Mouse (Mus musculus): Measurements from ENCODE around the gene Gm49395. TPM values are rescaled to one million over a fixed set of nuclear protein-coding genes. Genes with fewer than 3 reads are reported as not detected.

Gm49395 gene
- polyA plus RNA-seq, 1 experiment from 2014 or later, result not detected

GRCm38 (mm10) chr13:115118195-115118594, 16.5 kb upstream of the Gm49395 start:
- 90% methylated on average over 3 of the region's 3 CpGs for WGBS (ENCODE audit: missing documents)
- H3K36me3 ChIP-seq (ENCODE audit: inconsistent target), result no peaks in the 10 kb centered on the region
- H3K79me2 ChIP-seq (ENCODE audit: inconsistent target), result no peaks in the 10 kb centered on the region
- no peak overlapping the region for H3K27ac ChIP-seq
- no peak overlapping the region for H3K4me3 ChIP-seq (ENCODE audit: inconsistent target)

- WGBS (ENCODE audit: missing documents), result 27% methylated on average over 3 of the region's 3 CpGs
- H3K4me3 ChIP-seq (ENCODE audit: inconsistent target), result no peak overlapping the region
- no peak overlapping the region for H3K27ac ChIP-seq
- no peaks in the 10 kb centered on the region for H3K79me2 ChIP-seq (ENCODE audit: inconsistent target)
- no peaks in the 10 kb centered on the region for H3K36me3 ChIP-seq (ENCODE audit: inconsistent target)
These were observed 15.4 kb upstream of the Gm49395 start for GRCm38 (mm10) chr13:115116930-115117621.

- H3K4me3 ChIP-seq (ENCODE audit: inconsistent target), result no peak overlapping the region
- no peaks in the 10 kb centered on the region for H3K36me3 ChIP-seq (ENCODE audit: inconsistent target)
- H3K27ac ChIP-seq, result no peak overlapping the region
- H3K79me2 ChIP-seq (ENCODE audit: inconsistent target), result no peaks in the 10 kb centered on the region
- 100% methylated on average over 4 of the region's 4 CpGs for WGBS (ENCODE audit: missing documents)
These were observed 7.9 kb upstream of the Gm49395 start for GRCm38 (mm10) chr13:115109628-115110027.

- Histone ChIP-seq H3K4me3 (ENCODE audit: inconsistent target) (no peak overlapping the region), H3K79me2 (ENCODE audit: inconsistent target) (no peaks in the 10 kb centered on the region), H3K27ac (no peak overlapping the region), H3K36me3 (ENCODE audit: inconsistent target) (no peaks in the 10 kb centered on the region)
- 66% methylated on average over 8 of the region's 8 CpGs for WGBS (ENCODE audit: missing documents)
These were observed 5.7 kb upstream of the Gm49395 start for GRCm38 (mm10) chr13:115107436-115107835.

GRCm38 (mm10) chr13:115106183-115106582, 4.5 kb upstream of the Gm49395 start:
- no peaks in the 10 kb centered on the region for H3K79me2 ChIP-seq (ENCODE audit: inconsistent target)
- H3K27ac ChIP-seq, result no peak overlapping the region
- H3K36me3 ChIP-seq (ENCODE audit: inconsistent target), result no peaks in the 10 kb centered on the region
- H3K4me3 ChIP-seq (ENCODE audit: inconsistent target), result no peak overlapping the region
- WGBS (ENCODE audit: missing documents), result 50% methylated on average over 10 of the region's 10 CpGs

- no peaks in the 10 kb centered on the region for H3K36me3 ChIP-seq (ENCODE audit: inconsistent target)
- no peak overlapping the region for H3K4me3 ChIP-seq (ENCODE audit: inconsistent target)
- H3K79me2 ChIP-seq (ENCODE audit: inconsistent target), result no peaks in the 10 kb centered on the region; the same call in 1 of the 2 replicates
- WGBS (ENCODE audit: missing documents), result 89% methylated on average over 2 of the region's 2 CpGs
- H3K27ac ChIP-seq, result no peak overlapping the region
These were observed 1.0 kb upstream of the Gm49395 start for GRCm38 (mm10) chr13:115102754-115103153.

GRCm38 (mm10) chr13:115100381-115101177, 1.1 kb downstream of the Gm49395 start:
- H3K4me3 ChIP-seq (ENCODE audit: inconsistent target), result peak overlapping the region; percentile 49; the same call in 1 of the 2 replicates
- H3K27ac ChIP-seq, result no peak overlapping the region
- no peaks in the 10 kb centered on the region; the same call in 1 of the 2 replicates for H3K79me2 ChIP-seq (ENCODE audit: inconsistent target)
- WGBS (ENCODE audit: missing documents), result 75% methylated on average over 11 of the region's 11 CpGs
- no peaks in the 10 kb centered on the region for H3K36me3 ChIP-seq (ENCODE audit: inconsistent target)

- WGBS (ENCODE audit: missing documents), result 79% methylated on average over 9 of the region's 9 CpGs
- peaks cover 6% of the 10 kb centered on the region; the same call in 1 of the 2 replicates for H3K79me2 ChIP-seq (ENCODE audit: inconsistent target)
- no peaks in the 10 kb centered on the region for H3K36me3 ChIP-seq (ENCODE audit: inconsistent target)
- H3K4me3 ChIP-seq (ENCODE audit: inconsistent target), result no peak overlapping the region
- H3K27ac ChIP-seq, result no peak overlapping the region
These were observed 2.3 kb downstream of the Gm49395 start for GRCm38 (mm10) chr13:115099381-115099780.

- peaks cover 6% of the 10 kb centered on the region; the same call in 1 of the 2 replicates for H3K79me2 ChIP-seq (ENCODE audit: inconsistent target)
- no peak overlapping the region for H3K4me3 ChIP-seq (ENCODE audit: inconsistent target)
- no peaks in the 10 kb centered on the region for H3K36me3 ChIP-seq (ENCODE audit: inconsistent target)
- no peak overlapping the region for H3K27ac ChIP-seq
- 98% methylated on average over 3 of the region's 3 CpGs for WGBS (ENCODE audit: missing documents)
These were observed 3.5 kb downstream of the Gm49395 start for GRCm38 (mm10) chr13:115098227-115098626.

GRCm38 (mm10) chr13:115096965-115097364, 4.8 kb downstream of the Gm49395 start:
- Histone ChIP-seq H3K4me3 (ENCODE audit: inconsistent target) (no peak overlapping the region), H3K27ac (no peak overlapping the region), H3K79me2 (ENCODE audit: inconsistent target) (peaks cover 6% of the 10 kb centered on the region; the same call in 1 of the 2 replicates), H3K36me3 (ENCODE audit: inconsistent target) (no peaks in the 10 kb centered on the region)
- 79% methylated on average over 5 of the region's 5 CpGs for WGBS (ENCODE audit: missing documents)

- Histone ChIP-seq H3K36me3 (ENCODE audit: inconsistent target) (no peaks in the 10 kb centered on the region), H3K27ac (no peak overlapping the region), H3K79me2 (ENCODE audit: inconsistent target) (peaks cover 6% of the 10 kb centered on the region; the same call in 1 of the 2 replicates), H3K4me3 (ENCODE audit: inconsistent target) (no peak overlapping the region)
- 72% methylated on average over 2 of the region's 2 CpGs for WGBS (ENCODE audit: missing documents)
These were observed 5.5 kb downstream of the Gm49395 start for GRCm38 (mm10) chr13:115096216-115096615.

GRCm38 (mm10) chr13:115095392-115095791, 6.3 kb downstream of the Gm49395 start:
- Histone ChIP-seq H3K36me3 (ENCODE audit: inconsistent target) (no peaks in the 10 kb centered on the region), H3K79me2 (ENCODE audit: inconsistent target) (peaks cover 6% of the 10 kb centered on the region; the same call in 1 of the 2 replicates), H3K4me3 (ENCODE audit: inconsistent target) (no peak overlapping the region), H3K27ac (no peak overlapping the region)
- 92% methylated on average over 2 of the region's 2 CpGs for WGBS (ENCODE audit: missing documents)

- Histone ChIP-seq H3K79me2 (ENCODE audit: inconsistent target) (peaks cover 26% of the 10 kb centered on the region; the same call in 1 of the 2 replicates), H3K4me3 (ENCODE audit: inconsistent target) (no peak overlapping the region), H3K36me3 (ENCODE audit: inconsistent target) (no peaks in the 10 kb centered on the region), H3K27ac (no peak overlapping the region)
- WGBS (ENCODE audit: missing documents), result 43% methylated on average over 3 of the region's 3 CpGs
These were observed 10.2 kb downstream of the Gm49395 start for GRCm38 (mm10) chr13:115091511-115091910.

GRCm38 (mm10) chr13:115090977-115091445, 10.7 kb downstream of the Gm49395 start:
- Histone ChIP-seq H3K4me3 (ENCODE audit: inconsistent target) (peak overlapping the region; percentile 59), H3K27ac (0 out of 2 replicates have a peak overlapping the region, but pooled peaks have one; percentile 46), H3K79me2 (ENCODE audit: inconsistent target) (peaks cover 26% of the 10 kb centered on the region; the same call in 1 of the 2 replicates), H3K36me3 (ENCODE audit: inconsistent target) (no peaks in the 10 kb centered on the region)
- 38% methylated on average over 7 of the region's 9 CpGs for WGBS (ENCODE audit: missing documents)

Measured in macrophage (primary cell).